Mouse (Mus musculus) ZHBTc4 (cell line): ENCODE measurements around the gene Psmd2.

Source experiments
- DNase-seq: peaks from one replicate; pipeline ENCODE4 v3.0.0-alpha.2; 2011; ENCODE audit warnings: low read depth, low spot score

The Psmd2 gene

DNA sequence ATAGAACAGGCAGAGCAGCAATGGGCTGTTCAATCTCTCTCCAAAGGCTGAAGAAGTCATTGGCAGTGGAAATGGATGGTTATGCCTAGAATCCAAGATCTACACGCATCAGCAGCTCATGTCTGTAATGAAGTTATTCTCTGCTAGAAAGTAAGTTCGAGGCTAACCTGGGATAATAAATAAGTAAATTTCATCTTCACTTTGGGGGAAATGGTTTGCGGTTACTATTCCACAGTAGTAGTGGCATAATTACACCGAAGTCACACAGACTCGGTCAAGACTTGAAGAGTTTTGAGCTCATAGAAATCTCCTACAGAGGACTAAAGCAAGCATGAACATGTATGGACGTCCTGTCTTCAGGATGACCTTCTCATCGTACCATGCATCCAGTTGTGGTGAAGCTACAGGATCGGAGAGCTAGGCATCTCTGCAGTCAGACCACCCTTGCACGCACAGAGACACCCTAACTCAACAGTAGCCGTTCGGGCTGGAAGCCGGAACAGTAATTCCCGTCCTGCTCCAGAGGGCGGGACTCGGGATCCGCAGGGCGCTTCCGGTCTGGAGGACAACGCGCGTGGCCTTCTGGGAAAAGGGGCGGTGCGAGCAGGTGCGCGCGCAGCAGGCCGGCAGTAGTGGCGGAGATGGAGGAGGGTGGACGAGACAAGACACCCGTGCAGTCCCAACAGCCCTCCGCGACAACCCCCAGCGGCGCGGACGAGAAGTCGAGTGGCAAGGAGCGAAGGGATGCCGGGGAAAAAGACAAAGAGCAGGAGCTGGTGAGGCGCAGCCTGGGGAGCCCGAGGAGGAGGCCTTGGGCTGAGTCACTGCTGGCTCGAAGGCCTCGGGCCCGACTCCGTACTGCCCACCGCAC, at the start of gene Psmd2:
Gene Psmd2, plus strand, starts transcription at position 577 of the 871 bp plus-strand sequence.
- peak; percentile 98 for DNase-seq

DNA sequence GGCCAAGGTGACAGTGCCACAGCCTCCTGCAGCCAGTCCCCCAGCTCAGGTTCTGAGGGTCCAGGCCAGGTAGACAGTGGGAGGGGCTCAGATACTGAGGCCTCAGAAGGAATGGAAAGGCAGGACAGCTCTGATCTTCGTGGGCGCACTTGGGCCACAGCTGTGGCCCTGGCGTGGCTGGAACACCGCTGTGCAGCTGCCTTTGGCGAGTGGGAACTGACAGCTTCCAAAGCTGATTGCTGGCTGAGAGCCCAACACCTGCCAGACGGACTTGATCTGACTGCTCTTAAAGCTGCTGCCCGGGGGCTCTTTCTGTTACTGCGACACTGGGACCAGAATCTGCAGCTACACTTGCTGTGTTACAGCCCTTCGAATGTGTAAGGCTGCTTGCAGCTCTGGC, 46.7 kb upstream of the Psmd2 start:
- no peak for DNase-seq

DNA sequence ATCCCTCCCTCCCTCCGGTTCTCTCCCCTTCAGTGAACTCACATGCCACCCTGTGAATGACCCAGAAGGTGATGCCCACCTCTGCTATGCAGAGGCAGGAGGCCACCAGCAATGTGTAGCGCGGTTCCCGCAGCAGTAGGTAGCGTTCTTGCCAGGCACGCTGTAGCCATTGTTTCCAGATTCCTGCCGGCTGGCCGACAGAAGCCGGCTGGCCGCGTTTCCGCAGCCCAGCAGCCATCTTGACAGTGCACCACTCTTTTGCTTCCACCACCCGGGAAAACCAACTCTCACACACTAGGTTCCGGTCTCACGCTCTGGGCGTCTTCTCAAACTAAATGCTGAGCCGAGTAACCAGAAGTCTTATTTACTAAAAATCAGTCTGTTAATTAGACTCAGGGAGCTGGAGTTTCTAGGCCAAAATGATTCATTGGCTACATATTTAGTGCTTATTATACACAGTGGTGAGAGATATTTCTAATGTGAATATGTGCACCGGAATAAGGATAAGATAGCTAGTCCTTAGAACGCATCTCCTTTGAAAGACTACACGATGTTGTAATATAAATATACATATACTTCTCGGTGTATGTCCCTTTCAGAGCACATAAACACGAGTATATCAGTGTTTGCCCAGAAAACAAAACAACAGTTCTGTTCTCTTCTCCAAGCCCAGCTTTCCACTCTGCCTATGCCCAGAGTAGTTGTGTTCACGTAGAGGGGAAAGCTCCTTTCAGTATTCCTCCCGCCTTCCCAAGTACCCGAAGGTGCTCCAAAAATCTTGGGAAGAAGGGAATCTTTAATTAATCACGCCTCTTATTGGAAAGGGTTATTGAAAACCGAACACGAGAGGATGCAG, 40.7 kb upstream of the Psmd2 start:
- DNase-seq: peak; percentile 91

DNA sequence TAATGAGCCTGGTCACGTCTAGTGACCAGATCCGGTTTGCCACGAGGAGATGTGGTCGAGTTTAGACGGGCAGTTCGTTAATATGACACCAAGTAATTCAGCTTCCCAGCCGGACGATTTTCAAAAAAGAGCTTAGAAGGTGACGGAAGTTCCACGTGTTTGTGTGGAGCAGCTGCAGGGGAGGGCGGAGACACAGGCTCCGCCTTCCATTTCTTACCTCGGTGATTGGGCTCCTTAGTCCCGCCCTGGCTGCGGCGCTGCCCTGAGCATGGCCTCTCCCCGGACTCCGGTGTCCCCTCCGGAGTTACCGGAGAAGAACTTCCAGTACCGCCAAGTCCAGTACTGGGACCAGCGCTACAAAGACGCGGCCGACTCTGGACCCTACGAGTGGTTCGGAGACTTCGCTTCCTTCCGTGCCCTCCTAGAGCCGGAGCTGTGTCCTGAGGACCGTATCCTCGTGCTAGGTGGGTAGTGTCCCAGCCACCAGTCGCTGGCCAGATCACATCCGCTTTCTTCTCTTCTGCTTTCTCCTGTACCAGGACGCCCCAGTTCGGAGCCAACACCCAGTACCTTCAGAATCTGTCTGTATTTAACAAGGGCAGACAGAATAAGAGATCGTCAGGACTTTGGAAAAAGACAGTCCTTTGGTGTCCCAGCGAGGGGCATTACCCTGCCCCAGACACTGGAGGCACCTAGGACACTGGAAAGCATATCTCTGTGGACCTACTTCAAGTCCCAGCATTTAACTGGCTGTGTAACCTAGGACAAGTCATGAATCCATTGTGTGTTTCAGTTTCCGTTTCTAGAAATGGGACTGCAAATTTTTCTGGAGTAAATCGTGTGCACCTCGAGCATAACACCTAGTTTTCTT, 39.9 kb upstream of the Psmd2 start, which contains the start of the genes Eef1akmt4, Gm49333 and Alg3:
Gene Eef1akmt4, plus strand, starts transcription at position 237 of the 871 bp plus-strand sequence.
Gene Gm49333, plus strand, starts transcription at position 254 of the 871 bp plus-strand sequence.
Gene Alg3, minus strand, starts transcription at position 379 of the 871 bp plus-strand sequence.
- DNase-seq: peak; percentile 95

DNA sequence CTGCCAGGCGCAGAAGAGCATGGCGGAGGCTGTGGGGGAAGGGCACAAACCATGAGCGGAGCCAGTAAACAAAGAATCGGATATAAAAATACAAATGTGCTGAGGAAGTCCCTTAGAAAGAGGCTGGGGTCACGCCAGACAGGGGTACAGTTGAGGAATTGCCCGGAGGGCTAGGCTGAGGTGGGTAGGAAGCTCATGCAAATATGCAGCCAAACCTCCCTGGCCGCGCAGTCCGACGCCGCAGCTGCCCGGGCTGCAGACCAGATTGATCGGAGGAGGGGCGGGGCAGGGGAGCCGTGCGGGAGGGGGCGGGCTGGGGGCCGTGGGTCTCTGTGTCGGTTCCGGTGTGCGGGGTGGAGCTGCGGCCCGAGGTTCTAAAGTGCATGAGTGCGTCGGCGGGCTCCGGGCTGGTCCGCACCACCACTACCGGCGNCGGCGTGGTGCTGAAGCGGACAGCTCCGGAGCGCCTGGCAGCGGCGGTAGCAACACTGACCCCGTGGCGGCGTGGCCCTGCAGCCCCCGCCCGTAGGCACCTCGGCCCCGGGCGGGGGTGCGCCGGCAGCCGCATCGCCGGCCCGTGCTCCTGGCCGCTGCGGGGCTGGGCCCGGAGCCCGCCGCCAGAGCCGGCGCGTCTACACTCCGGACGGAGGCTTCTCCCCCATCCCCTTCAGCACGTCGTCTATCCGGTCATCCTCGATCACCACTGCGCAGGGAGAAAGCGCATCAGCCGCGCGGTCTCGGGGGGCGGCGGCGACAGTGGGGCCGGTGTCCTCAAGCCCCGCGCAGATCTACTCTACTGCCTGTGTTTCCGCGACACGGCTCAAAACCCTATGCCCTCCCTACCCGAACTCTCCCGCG, 31.7 kb upstream of the Psmd2 start:
- DNase-seq: peak; percentile 70

DNA sequence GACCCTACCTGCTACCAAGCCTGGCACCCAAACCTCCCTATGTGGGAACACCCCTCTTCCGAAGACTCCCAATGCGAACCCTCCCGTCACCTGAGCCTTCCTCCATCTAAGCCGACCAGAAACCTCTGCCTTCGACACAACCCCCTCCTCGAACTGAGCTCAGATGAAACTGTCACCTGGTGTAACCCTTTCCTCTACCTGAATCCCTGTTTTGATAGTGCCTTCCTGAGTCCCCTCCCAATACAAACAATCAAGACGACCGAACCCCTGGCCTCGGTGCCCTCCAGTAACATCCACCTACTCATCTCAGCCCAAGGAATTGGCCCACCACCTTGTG, 31.1 kb upstream of the Psmd2 start:
- DNase-seq: peak; percentile 25

DNA sequence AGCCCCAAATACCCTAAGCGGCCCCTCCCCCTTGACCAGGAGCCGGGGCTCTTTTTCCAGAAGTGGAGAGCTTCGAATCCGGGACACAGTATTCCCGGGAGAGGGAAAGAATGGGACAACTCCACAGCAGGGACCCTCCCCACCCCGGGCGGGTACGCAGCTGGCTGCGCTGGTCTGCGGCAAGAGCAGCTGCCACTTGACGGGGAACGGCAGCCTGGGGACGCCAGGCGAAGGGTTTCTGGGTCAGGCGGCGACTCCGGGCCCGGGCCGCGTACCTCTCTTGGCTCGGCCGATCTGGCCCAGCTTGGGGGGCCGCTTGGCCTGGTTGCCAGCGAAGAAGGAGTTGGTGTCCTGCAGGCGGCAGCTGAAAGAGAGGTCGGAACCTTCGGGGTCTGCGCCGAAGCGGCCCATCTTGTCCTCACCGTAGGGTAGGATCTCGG, 30.7 kb upstream of the Psmd2 start:
- peak; percentile 49 for DNase-seq

DNA sequence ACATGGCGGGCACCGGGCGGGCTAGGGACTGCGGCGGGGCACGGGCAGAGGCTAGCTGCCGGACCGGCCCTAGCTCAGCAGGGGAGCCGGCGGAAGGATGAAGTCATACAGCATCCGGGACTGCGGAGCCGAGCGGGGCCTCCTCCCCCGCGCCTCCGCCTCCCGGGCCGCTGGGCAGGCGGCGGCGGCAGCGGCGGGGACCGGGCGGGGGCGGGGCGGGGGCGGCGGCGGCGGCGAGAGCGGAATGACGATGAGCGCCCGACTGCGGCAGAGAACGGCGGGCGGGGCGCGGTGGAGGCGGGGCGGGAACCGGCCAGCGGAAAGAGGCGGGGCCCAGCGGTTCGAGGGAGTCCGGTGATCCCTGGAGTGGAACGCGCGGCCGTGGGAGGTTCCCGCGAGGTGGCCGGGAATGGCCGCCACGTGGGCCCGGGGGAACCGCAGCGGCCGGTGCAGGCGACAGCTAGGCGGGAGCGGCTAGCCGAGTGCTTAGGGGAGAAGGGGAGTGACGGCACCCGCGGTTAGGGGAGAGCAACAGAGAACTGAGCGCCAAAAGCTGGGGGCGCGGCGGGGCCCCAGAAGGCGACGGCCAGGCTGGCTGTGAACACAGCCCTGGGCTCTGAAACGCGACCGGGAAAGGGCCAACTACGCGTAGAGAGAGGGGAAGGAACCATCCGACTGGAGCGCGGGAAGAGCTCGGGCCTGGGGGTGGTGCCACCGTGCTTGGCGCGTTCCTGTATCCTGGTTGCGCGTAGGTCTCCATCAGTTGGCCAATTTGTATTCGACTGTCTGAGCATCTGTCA, 30.1 kb upstream of the Psmd2 start, which contains the start of gene Camk2n2:
Gene Camk2n2, minus strand, starts transcription at position 97 of the 800 bp plus-strand sequence.
- DNase-seq: peak; percentile 60

DNA sequence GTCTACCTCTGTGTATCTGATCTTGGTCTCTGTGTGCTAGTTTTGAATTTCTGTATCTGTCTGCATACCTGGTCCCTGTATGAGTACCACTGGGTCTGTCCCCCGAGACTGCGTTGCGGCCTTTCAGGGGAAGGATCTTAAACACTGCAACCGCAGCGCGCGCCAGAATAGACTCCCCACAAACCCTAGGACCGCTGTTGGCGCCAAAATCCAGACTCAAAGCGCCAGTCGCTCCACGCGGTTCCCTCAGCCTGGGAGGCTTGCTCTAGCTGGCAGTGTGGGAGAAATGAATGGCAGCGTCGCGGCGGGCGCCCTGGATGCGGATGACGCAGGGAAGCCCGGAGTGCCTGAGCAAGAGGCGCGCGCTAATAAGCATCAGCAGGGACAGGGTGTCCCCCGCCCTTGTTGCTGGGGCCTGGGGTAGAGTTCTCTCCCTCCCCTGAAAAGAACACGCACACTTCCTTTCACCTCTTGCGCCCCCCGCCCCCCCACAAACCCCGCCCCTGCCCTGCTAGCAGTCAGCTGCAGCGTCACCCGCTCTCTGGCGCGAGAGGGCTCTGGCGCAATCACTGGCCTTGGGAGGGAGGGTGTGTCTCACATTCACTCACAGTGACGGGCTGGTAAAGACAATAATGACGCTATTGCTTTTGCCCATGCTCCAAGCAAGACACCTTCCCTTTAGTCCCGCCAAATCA, 29.3 kb upstream of the Psmd2 start:
- peak; percentile 88 for DNase-seq

DNA sequence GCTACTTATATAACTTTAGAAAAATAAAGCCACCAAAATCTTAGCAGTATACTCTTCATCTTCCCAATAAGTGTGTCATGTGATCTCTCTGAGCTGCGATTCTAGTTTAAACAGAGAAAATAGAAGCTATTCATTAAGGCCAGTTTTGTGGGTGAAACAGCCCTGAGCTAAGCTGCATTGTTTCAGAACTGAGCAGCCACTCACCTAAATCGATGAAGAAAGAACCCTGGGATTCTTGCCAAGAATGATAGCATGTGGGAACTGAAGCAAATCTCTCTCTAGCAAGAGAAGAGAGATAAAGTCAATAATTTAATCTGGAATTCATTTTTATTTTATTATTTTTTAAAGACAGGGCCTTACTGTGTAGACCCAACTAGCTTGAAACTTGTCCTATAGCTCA, 28.2 kb upstream of the Psmd2 start:
- DNase-seq: no peak

DNA sequence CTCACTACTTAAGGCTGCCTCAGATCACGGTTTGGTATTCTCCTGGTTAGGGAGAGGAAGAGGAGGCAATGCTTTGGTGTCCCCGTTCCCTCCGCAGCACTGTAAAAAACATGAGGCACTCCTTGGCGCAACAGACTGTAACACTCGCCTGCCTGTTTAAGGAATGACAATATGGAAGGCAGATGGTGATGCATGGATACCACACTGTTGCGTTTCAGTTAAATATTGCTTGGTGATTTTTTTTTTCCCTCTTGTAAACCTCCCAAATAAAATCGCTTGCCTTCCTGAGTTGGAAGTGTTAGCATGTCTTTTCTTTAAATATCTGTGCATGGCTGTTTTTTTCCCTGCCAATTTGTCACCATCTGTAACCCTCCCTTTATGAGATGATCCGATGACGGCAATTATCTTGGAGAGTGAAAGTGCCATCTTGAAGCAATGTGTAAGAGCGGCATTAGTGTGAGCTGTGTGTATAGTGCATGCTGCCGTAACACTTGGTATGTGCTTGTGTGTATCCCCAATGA, 22.5 kb upstream of the Psmd2 start:
- DNase-seq: no peak

DNA sequence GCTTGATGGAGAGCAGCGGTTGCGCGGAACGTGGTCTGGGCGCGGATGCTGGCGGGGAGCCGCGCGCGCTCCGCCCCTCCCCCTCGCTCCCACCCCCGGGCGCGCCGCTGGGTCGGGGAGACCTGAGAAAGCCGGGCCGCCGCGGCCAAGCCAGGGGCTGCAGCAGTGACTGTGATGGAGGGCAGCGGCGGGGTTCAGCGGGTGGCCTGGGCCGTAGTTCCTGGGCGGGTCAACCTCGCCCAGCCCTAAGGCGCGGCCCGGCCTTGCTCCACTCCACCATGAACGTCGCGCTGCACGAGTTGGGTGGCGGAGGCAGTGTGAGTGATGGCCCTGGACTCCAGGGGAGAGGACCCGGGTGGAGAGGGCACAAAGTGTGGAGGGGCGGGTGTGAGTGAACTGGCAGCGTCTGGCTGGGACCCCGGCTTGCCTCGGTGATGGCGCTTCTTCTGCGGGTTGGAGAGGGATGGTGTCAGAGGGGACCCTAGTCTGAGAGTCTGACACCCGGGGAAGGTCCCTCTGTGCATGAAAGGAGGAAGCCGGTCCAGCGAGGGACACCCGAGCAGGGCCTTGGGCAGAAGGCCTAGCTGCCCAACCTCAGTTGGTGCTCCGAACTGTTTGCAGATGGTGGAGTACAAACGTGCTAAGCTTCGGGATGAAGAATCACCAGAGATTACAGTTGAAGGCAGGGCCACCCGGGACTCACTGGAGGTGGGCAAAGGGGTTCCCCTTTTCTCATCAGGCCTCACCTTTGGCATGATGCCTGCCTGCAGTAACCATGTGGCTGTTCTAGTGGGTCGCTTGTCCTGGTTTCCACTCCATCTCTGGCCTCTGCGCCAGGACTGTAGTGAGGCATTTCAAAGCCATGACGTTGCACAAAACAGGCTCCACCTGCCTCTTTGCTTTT, 21.5 kb upstream of the Psmd2 start, which contains the start of gene Ece2:
Gene Ece2, plus strand, starts transcription at position 98 of the 904 bp plus-strand sequence.
- DNase-seq: peak; percentile 58

DNA sequence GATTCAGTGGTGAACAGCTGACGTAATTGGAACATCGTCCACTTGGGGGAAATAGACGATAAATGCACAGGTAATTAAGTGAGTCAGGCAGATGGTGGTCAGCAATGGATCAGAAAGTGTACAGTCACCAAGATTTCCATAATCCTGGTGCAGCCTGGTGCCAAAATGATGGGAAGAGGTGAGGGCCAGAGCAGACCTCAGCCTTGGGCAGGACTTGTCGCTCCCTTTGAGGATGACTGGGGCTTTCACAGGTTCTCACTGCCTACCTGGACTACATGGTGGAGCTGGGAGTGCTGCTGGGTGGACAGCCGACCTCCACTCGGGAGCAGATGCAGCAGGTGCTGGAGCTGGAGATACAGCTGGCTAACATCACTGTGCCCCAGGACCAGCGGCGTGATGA, 14.0 kb upstream of the Psmd2 start:
- DNase-seq: no peak

DNA sequence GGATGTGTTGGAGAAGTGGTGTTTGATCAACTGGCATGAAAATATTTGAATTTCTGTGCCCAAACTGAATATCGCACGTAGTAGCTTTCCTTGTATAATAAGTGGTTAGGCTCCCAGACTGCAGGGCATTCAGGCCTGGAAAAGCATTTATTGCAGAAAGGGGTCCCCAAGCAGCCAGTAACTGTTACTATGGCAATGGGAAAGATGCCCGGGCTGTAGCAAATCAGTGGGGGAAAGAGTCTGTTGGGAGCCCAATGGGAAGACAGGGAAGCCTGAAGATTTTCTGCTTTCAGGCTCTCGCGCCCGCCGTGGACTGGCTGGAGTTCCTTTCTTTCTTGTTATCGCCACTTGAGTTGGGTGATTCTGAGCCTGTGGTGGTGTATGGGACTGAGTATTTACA, 13.1 kb upstream of the Psmd2 start:
- no peak for DNase-seq

DNA sequence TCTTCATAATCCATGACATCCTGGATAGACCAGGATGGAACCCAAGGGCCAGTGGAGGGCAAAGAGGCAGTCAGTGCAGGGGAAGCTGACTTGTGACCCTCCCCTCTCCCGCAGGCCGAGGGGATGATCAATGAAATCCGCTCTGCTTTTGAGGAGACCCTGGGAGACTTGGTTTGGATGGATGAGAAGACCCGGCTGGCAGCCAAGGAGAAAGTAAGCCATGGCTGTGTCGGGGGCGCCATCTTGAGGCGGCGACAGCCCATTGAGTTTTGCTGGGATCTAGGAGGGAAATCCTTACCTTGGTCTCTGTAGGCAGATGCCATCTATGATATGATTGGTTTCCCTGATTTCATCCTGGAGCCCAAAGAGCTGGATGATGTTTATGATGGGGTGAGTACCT, 9.3 kb upstream of the Psmd2 start:
- peak; percentile 72 for DNase-seq

DNA sequence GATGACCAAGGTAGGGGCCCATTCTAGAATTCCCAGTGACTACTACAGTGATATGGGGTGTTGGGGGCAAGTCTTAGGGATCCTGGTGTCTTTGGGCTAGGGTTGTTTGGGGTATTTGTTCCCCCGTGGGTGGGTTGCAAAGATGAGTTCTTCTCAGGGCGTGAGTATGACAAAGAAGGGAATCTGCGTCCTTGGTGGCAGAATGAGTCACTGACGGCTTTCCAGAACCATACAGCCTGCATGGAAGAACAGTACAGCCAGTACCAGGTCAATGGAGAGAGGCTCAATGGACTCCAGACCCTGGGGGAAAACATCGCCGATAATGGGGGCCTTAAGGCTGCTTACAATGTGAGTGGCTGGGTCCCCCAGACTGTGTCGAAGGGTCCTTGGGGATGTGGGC, 7.5 kb upstream of the Psmd2 start:
- DNase-seq: no peak

DNA sequence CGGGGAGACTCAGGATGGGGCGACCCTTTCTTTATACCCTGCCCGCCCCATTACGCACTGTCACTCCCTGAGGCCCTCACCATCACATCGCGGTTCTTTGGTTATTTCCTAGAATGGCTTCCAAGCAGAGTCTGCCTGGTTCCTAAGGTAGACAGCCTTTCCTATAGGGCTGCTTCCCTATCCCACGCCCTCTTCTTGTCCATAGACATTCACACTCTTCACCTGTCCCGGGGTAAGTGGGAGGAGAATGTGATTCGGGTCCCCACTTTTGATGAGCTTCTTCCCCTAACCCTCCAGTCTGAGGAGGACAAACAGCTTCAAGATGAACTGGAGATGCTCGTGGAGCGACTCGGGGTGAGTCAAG, 477 bp downstream of the Psmd2 start:
- no peak for DNase-seq

DNA sequence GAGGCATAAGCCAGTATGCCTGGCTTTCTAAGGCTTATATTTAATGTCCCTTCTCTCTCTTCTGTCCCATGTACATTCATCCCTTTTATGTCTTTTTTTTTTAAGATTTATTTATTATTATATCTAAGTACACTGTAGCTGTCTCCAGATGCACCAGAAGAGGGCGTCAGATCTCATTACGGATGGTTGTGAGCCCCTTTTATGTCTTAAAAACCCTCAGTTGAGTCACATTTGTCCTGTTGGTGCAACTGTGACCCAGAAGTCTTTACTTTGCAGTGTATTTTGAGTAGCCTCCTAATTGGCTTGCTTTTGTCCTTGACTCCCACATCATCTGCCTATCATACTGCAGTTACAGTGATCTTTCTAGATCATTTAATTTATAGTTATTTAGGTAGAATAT, 1.9 kb downstream of the Psmd2 start:
- DNase-seq: no peak
